8 mouse cellular contexts compared by ENCODE assay signal in genomic region chr11:115766356-115766943, GRCm38 (mm10). TPM values are rescaled to one million over a fixed set of nuclear protein-coding genes. Genes with fewer than 3 reads are reported as not detected.
A peak's percentile ranks its signal among the peaks of the same experiment; 100 is the strongest.
DNase-seq lines count a peak whose midpoint lies in the region; ATAC-seq and TF ChIP-seq lines count a peak whose summit lies in the region.

No protein-coding gene starts in this region.

- H3K4me2 ChIP-seq in forebrain, embryonic 16.5 days (ENCODE audit: low read length), result peak overlapping the region; percentile 61
- peak overlapping the region; percentile 75 for H3K4me2 ChIP-seq in lung, embryonic 15.5 days
- H3K4me2 ChIP-seq in stomach, embryonic 16.5 days (ENCODE audit: low read depth, low read length), result peak overlapping the region; percentile 86

- no peak; the same call in 1 of the 2 replicates for TF ChIP-seq CTCF in left cerebral cortex, adult 2 months (IDR thresholded peaks at IDR 0.05)

- DNase-seq in left cerebral cortex, adult 2 months (ENCODE audit: extremely low spot score in 1 of 2, low spot score in 2 of 2), result no peak
- no peak for DNase-seq in left cerebral cortex, adult 9 months (ENCODE audit: low spot score in 2 of 2)
- DNase-seq in kidney, adult 18-20 months, result peak; percentile 68
- no peak for DNase-seq in left cerebral cortex, postnatal 4 days
- no peak for DNase-seq in right cerebral cortex, adult 2 months (ENCODE audit: low spot score in 2 of 2)

- no peaks in the 10 kb centered on the region for H3K9me3 ChIP-seq in forebrain, embryonic 16.5 days (ENCODE audit: control insufficient read depth, low read length)
- H3K9me3 ChIP-seq in lung, embryonic 15.5 days, result no peaks in the 10 kb centered on the region
- no peaks in the 10 kb centered on the region for H3K9me3 ChIP-seq in stomach, embryonic 16.5 days (replicated peaks; ENCODE audit: control insufficient read depth, low read length)

- peak overlapping the region; percentile 97 for H3K9ac ChIP-seq in forebrain, embryonic 16.5 days (replicated peaks; ENCODE audit: low read depth, low read length)
- H3K9ac ChIP-seq in lung, embryonic 15.5 days, result peak overlapping the region; percentile 88
- peak overlapping the region; percentile 96 for H3K9ac ChIP-seq in stomach, embryonic 16.5 days (ENCODE audit: low read length)

- no peaks in the 10 kb centered on the region for H3K36me3 ChIP-seq in forebrain, embryonic 16.5 days (ENCODE audit: control insufficient read depth, insufficient read depth)
- H3K36me3 ChIP-seq in lung, embryonic 15.5 days, result no peaks in the 10 kb centered on the region
- H3K36me3 ChIP-seq in stomach, embryonic 16.5 days (ENCODE audit: control insufficient read depth, insufficient read depth, low read length), result no peaks in the 10 kb centered on the region

- peaks cover 12% of the 10 kb centered on the region for H3K4me1 ChIP-seq in forebrain, embryonic 16.5 days (replicated peaks; ENCODE audit: control insufficient read depth, insufficient read depth, low read length)
- peaks cover 31% of the 10 kb centered on the region for H3K4me1 ChIP-seq in lung, embryonic 15.5 days
- peaks cover 11% of the 10 kb centered on the region for H3K4me1 ChIP-seq in stomach, embryonic 16.5 days (ENCODE audit: control insufficient read depth, insufficient read depth, low read length)

- H3K27ac ChIP-seq in left cerebral cortex, adult 2 months, result peak overlapping the region; percentile 98
- peak overlapping the region; percentile 93 for H3K27ac ChIP-seq in forebrain, embryonic 16.5 days (ENCODE audit: low read length)
- H3K27ac ChIP-seq in lung, embryonic 15.5 days, result peak overlapping the region; percentile 93
- H3K27ac ChIP-seq in stomach, embryonic 16.5 days (ENCODE audit: low read length), result peak overlapping the region; percentile 87

- intact Hi-C loops in left cerebral cortex, adult 2 months (cut with DNase I), result no loop called here
- intact Hi-C loops in left cerebral cortex, postnatal 4 days (cut with DNase I), result loop anchor here (5.0 kb wide), 1 partner anchor 46 kb away; the partner anchor contains the start of genes Caskin2 and Tsen54

- no peaks in the 10 kb centered on the region for H3K27me3 ChIP-seq in forebrain, embryonic 16.5 days (replicated peaks; ENCODE audit: control insufficient read depth, insufficient read depth, low read length)
- H3K27me3 ChIP-seq in lung, embryonic 15.5 days, result no peaks in the 10 kb centered on the region
- H3K27me3 ChIP-seq in stomach, embryonic 16.5 days (ENCODE audit: control insufficient read depth, insufficient read depth, low read length), result no peaks in the 10 kb centered on the region

- peak overlapping the region; percentile 99 for H3K4me3 ChIP-seq in left cerebral cortex, adult 2 months
- peak overlapping the region; percentile 84 for H3K4me3 ChIP-seq in forebrain, embryonic 16.5 days (replicated peaks; ENCODE audit: low read length)
- peak overlapping the region; percentile 84 for H3K4me3 ChIP-seq in lung, embryonic 15.5 days
- H3K4me3 ChIP-seq in stomach, embryonic 16.5 days (replicated peaks; ENCODE audit: low read length), result peak overlapping the region; percentile 90

- ATAC-seq in forebrain, embryonic 16.5 days, result no peak
- no peak for ATAC-seq in lung, embryonic 15.5 days (ENCODE audit: borderline replicate concordance, extremely low read depth, low FRiP score, low TSS enrichment)
- no peak for ATAC-seq in stomach, embryonic 16.5 days (ENCODE audit: insufficient read depth, low FRiP score)

- 33% methylated on average over 13 of the region's 13 CpGs for whole genome bisulfite sequencing in forebrain, embryonic 16.5 days
- 35% methylated on average over 13 of the region's 13 CpGs for WGBS in lung, embryonic 15.5 days
- WGBS in stomach, embryonic 16.5 days, result 38% methylated on average over 13 of the region's 13 CpGs

RNA-seq across cellular contexts. Expression of gene Tmem94, which starts 1.2 kb away (rescaled TPM):
- 10 to 100 TPM; 62.3 to 62.7 TPM for total RNA-seq in left cerebral cortex, adult 2 months (2021)
- polyA plus RNA-seq in forebrain, embryonic 16.5 days (2015; fragmentation: Nextera tagmentation; extraction: Ambion mirVana), result 29.1 and 29.8 TPM in 2 replicates
- 23.1 and 24.6 TPM in 2 replicates for polyA plus RNA-seq in lung, embryonic 15.5 days (2015; fragmentation: Nextera tagmentation; extraction: Ambion mirVana)
- 21.4 and 23.1 TPM in 2 replicates for polyA plus RNA-seq in stomach, embryonic 16.5 days (2015; fragmentation: Nextera tagmentation; extraction: Ambion mirVana)
- 10 to 100 TPM; 37.3 to 44.1 TPM for total RNA-seq in left cerebral cortex, postnatal 4 days (2021)

RNA-seq across cellular contexts. Expression of gene Caskin2, which starts 47.0 kb away (rescaled TPM):
- 10 to 100 TPM; 18.1 to 18.8 TPM for total RNA-seq in left cerebral cortex, adult 2 months (2021)
- 9.1 and 11.2 TPM in 2 replicates for polyA plus RNA-seq in forebrain, embryonic 16.5 days (2015; fragmentation: Nextera tagmentation; extraction: Ambion mirVana)
- polyA plus RNA-seq in lung, embryonic 15.5 days (2015; fragmentation: Nextera tagmentation; extraction: Ambion mirVana), result 19.0 and 19.6 TPM in 2 replicates
- polyA plus RNA-seq in stomach, embryonic 16.5 days (2015; fragmentation: Nextera tagmentation; extraction: Ambion mirVana), result 14.9 and 16.8 TPM in 2 replicates
- 10 to 100 TPM; 13.4 to 14.5 TPM for total RNA-seq in left cerebral cortex, postnatal 4 days (2021)

RNA-seq across cellular contexts. Expression of gene Tsen54, which starts 48.1 kb away (rescaled TPM):
- 10 to 100 TPM; 12.4 to 14.2 TPM for total RNA-seq in left cerebral cortex, adult 2 months (2021)
- polyA plus RNA-seq in forebrain, embryonic 16.5 days (2015; fragmentation: Nextera tagmentation; extraction: Ambion mirVana), result 25.8 and 28.3 TPM in 2 replicates
- polyA plus RNA-seq in lung, embryonic 15.5 days (2015; fragmentation: Nextera tagmentation; extraction: Ambion mirVana), result 37.3 and 43.0 TPM in 2 replicates
- 26.4 and 28.1 TPM in 2 replicates for polyA plus RNA-seq in stomach, embryonic 16.5 days (2015; fragmentation: Nextera tagmentation; extraction: Ambion mirVana)
- total RNA-seq in left cerebral cortex, postnatal 4 days (2021), result 10 to 100 TPM; 15.1 to 19.1 TPM

RNA-seq across cellular contexts. Expression of gene Llgl2, which starts 57.4 kb away (rescaled TPM):
- 1 to 10 TPM; 2.3 to 3.6 TPM for total RNA-seq in left cerebral cortex, adult 2 months (2021)
- 1.3 and 2.0 TPM in 2 replicates for polyA plus RNA-seq in forebrain, embryonic 16.5 days (2015; fragmentation: Nextera tagmentation; extraction: Ambion mirVana)
- polyA plus RNA-seq in lung, embryonic 15.5 days (2015; fragmentation: Nextera tagmentation; extraction: Ambion mirVana), result 35.1 and 40.1 TPM in 2 replicates
- polyA plus RNA-seq in stomach, embryonic 16.5 days (2015; fragmentation: Nextera tagmentation; extraction: Ambion mirVana), result 65.6 and 75.3 TPM in 2 replicates
- total RNA-seq in left cerebral cortex, postnatal 4 days (2021), result 1 to 10 TPM; 1.1 to 2.4 TPM

RNA-seq across cellular contexts. Expression of gene Grb2, which starts 58.1 kb away (rescaled TPM):
- 100 to 1,000 TPM; 186 to 196 TPM for total RNA-seq in left cerebral cortex, adult 2 months (2021)
- polyA plus RNA-seq in forebrain, embryonic 16.5 days (2015; fragmentation: Nextera tagmentation; extraction: Ambion mirVana), result 188 and 194 TPM in 2 replicates
- polyA plus RNA-seq in lung, embryonic 15.5 days (2015; fragmentation: Nextera tagmentation; extraction: Ambion mirVana), result 85.6 and 91.0 TPM in 2 replicates
- polyA plus RNA-seq in stomach, embryonic 16.5 days (2015; fragmentation: Nextera tagmentation; extraction: Ambion mirVana), result 59.1 and 79.6 TPM in 2 replicates
- total RNA-seq in left cerebral cortex, postnatal 4 days (2021), result 100 to 1,000 TPM; 218 to 220 TPM
